ENCODE assay signal across 10 mouse cellular contexts in genomic region chr1:73169929-73170667, GRCm38 (mm10).
DNase-seq lines count a peak whose midpoint lies in the region; ATAC-seq and TF ChIP-seq lines count a peak whose summit lies in the region.
"Had no signal": no experiment of that assay in that cellular context is flagged by ENCODE, and none has a peak within 500 bp of the region (broad histone marks: within the 10 kb centered on the region; RNA-seq: fewer than 3 reads in every experiment).

No protein-coding gene starts in this region.

- TF ChIP-seq CTCF in hindbrain, postnatal 0 days (IDR thresholded peaks at IDR 0.05; ENCODE audit: low read depth), result no peak

- no peaks in the 10 kb centered on the region for H3K4me1 ChIP-seq in neural tube, embryonic 15.5 days
- no peaks in the 10 kb centered on the region for H3K4me1 ChIP-seq in hindbrain, postnatal 0 days (ENCODE audit: insufficient read depth, low read length)

- peak; percentile 35 for DNase-seq in neural tube, embryonic 10.5 days (ENCODE audit: extremely low spot score, low spot score)
- no peak for DNase-seq in hindbrain, postnatal 0 days (ENCODE audit: low spot score)
- peak; percentile 22 for DNase-seq in mesoderm, embryonic 11.5 days (ENCODE audit: low read depth, low spot score)
- DNase-seq in layer of hippocampus, adult 18-20 months (ENCODE audit: low spot score in 2 of 2), result no peak
- no peak for DNase-seq in Muller cell, postnatal 12 days (ENCODE audit: inconsistent ontology term)
- DNase-seq in cerebellum, adult 8-10 months, result no peak
- no peak for DNase-seq in MN1 (ENCODE audit: low spot score)
- DNase-seq: lung, postnatal 14 days; thymus, adult 18-20 months had no signal

- H3K9ac ChIP-seq in neural tube, embryonic 15.5 days (replicated peaks), result no peak overlapping the region
- H3K9ac ChIP-seq in hindbrain, postnatal 0 days (replicated peaks; ENCODE audit: low read length), result no peak overlapping the region

- ATAC-seq in neural tube, embryonic 15.5 days (ENCODE audit: low FRiP score), result no peak
- peak; percentile 27; the same call in 1 of the 2 replicates for ATAC-seq in hindbrain, postnatal 0 days

- 32% methylated on average over 6 of the region's 6 CpGs for WGBS in neural tube, embryonic 15.5 days
- WGBS in hindbrain, postnatal 0 days, result 27% methylated on average over 6 of the region's 6 CpGs

- H3K27me3 ChIP-seq in neural tube, embryonic 15.5 days (replicated peaks), result no peaks in the 10 kb centered on the region
- H3K27me3 ChIP-seq in hindbrain, postnatal 0 days (ENCODE audit: insufficient read depth, low read length), result no peaks in the 10 kb centered on the region

- H3K4me2 ChIP-seq in neural tube, embryonic 15.5 days, result no peak overlapping the region
- H3K4me2 ChIP-seq in hindbrain, postnatal 0 days (ENCODE audit: low read depth, low read length), result no peak overlapping the region

- no peaks in the 10 kb centered on the region for H3K36me3 ChIP-seq in neural tube, embryonic 15.5 days
- no peaks in the 10 kb centered on the region for H3K36me3 ChIP-seq in hindbrain, postnatal 0 days (ENCODE audit: insufficient read depth, low read length)

- H3K9me3 ChIP-seq in neural tube, embryonic 15.5 days (replicated peaks), result no peaks in the 10 kb centered on the region
- peaks cover 5% of the 10 kb centered on the region; the same call in 1 of the 2 replicates for H3K9me3 ChIP-seq in hindbrain, postnatal 0 days (ENCODE audit: low read length)

- no peak overlapping the region for H3K27ac ChIP-seq in neural tube, embryonic 15.5 days (replicated peaks)
- H3K27ac ChIP-seq in hindbrain, postnatal 0 days, result no peak overlapping the region

- H3K4me3 ChIP-seq in neural tube, embryonic 15.5 days (replicated peaks), result no peak overlapping the region
- no peak overlapping the region for H3K4me3 ChIP-seq in hindbrain, postnatal 0 days (ENCODE audit: low read length)

Comparison
In these comparisons a context has a peak if more than half of its experiments do, and no peak if none do; other contexts are left out.
1. DNase-seq: peak in neural tube, embryonic 10.5 days (single experiment) and mesoderm, embryonic 11.5 days (single experiment); none in hindbrain, postnatal 0 days (single experiment), layer of hippocampus, adult 18-20 months (0 of 2), Muller cell, postnatal 12 days (single experiment), cerebellum, adult 8-10 months (single experiment) and MN1 (single experiment).